Mouse (Mus musculus): ENCODE results near the gene Taf8.

DNA sequence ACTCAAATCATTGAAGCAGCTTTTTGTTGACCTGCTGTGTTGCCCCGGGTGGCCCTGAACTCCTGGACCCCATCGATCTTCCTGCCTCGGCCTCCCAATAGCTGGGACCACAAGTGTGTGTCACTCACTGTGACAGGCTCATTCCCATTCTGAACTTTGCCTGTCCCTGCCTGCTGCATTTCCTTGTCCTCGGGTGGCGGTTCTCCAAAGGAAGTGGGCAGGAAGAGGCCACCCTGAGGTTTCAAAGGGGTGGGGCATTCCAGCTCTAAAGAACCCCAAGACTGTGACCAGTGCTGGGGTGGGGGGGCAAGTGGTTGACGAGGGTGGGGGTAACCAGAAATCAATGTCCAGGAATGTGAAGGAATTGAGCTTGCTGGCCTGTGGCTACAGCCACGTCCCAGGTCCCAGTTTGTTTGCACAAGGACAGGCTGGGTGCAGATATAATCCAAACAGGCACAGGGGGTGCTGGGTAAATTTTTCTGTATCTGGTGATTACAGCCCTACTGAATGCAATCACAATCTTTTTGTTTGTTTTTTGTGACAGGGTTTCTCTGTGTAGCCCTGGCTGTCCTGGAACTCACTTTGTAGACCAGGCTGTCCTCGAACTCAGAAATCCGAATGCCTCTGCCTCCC, 62.6 kb downstream of the Taf8 start:
- TF ChIP-seq CTCF (IDR thresholded peaks at IDR 0.05; ENCODE audit: insufficient read depth, low read depth, low read length) (no peak), POLR2A (IDR thresholded peaks at IDR 0.05; ENCODE audit: insufficient read depth, low read depth, low read length) (no peak)

Data from olfactory bulb, adult 2 months (tissue).